Mouse (Mus musculus) limb, embryonic 14.5 days (tissue): ENCODE measurements around the gene Cradd. TPM values are rescaled to one million over a fixed set of nuclear protein-coding genes. Genes with fewer than 3 reads are reported as not detected.

Experiments
- ATAC-seq: fragments of 200-750 bp; cut with Nextera tagmentation; 2 replicates; pipeline ENCODE4 v1.8.0; 2017; ENCODE audit warnings: low read depth, moderate number of reproducible peaks, moderate TSS enrichment; ENCODE audit not compliant: low FRiP score
- DNase-seq: peaks from one replicate; pipeline ENCODE4 v3.0.0-alpha.2; 2015; ENCODE audit warnings: low spot score
- H3K27ac ChIP-seq: fragments of 300-500 bp; sonication (generic); replicated peaks from 2 replicates; pipeline ENCODE4 v1.5.1; 2014; ENCODE audit warnings: low read depth, mild to moderate bottlenecking, low read length, moderate library complexity, mixed read lengths
- H3K27me3 ChIP-seq: fragments of 300-500 bp; sonication (generic); 2 replicates; pipeline ENCODE4 v1.6.1; 2014; ENCODE audit warnings: low read length, mixed read lengths; ENCODE audit not compliant: control insufficient read depth, insufficient read depth
- H3K36me3 ChIP-seq: fragments of 300-500 bp; sonication (generic); 2 replicates; pipeline ENCODE4 v1.6.1; 2014; ENCODE audit warnings: mild to moderate bottlenecking, low read length, moderate library complexity, mixed read lengths; ENCODE audit not compliant: control insufficient read depth, insufficient read depth
- H3K4me1 ChIP-seq: fragments of 300-500 bp; sonication (generic); 2 replicates; pipeline ENCODE4 v1.6.1; 2014; ENCODE audit warnings: antibody characterized with exemption, low read length, mixed read lengths; ENCODE audit not compliant: control insufficient read depth, insufficient read depth
- H3K4me2 ChIP-seq: fragments of 300-500 bp; sonication (generic); replicated peaks from 2 replicates; pipeline ENCODE4 v1.6.1; 2014; ENCODE audit warnings: low read depth, mild to moderate bottlenecking, low read length, moderate library complexity; ENCODE audit not compliant: severe bottlenecking
- H3K4me3 ChIP-seq: fragments of 300-500 bp; sonication (generic); replicated peaks from 2 replicates; pipeline ENCODE4 v1.5.1; 2014; ENCODE audit warnings: low read length
- H3K9ac ChIP-seq: fragments of 300-500 bp; sonication (generic); 2 replicates; pipeline ENCODE4 v1.6.1; 2014; ENCODE audit warnings: mild to moderate bottlenecking, low read depth, low read length, moderate library complexity; ENCODE audit not compliant: severe bottlenecking
- H3K9me3 ChIP-seq: fragments of 300-500 bp; sonication (generic); 2 replicates; pipeline ENCODE4 v1.6.1; 2016; ENCODE audit warnings: low read length; ENCODE audit not compliant: control insufficient read depth
- POLR2A ChIP-seq: fragments of 200-500 bp; IDR thresholded peaks from 2 replicates; pipeline ENCODE4 v1.8.0; 2012; ENCODE audit warnings: inconsistent platforms, mild to moderate bottlenecking, moderate library complexity, borderline replicate concordance; ENCODE audit not compliant: insufficient read depth, insufficient read length; ENCODE audit errors: extremely low read depth
- WGBS: fragments of 180-500 bp; shearing (Covaris S2); extraction: QIAGEN DNeasy Blood & Tissue Kit; methylation state at CpG from one replicate; pipeline ENCODE4 v1.1.7; 2014; 5-methylcytosine and 5-hydroxymethylcytosine counted together
- polyA plus RNA-seq, 2 experiments: library from polyadenylated mRNA; depleted of rRNA in 1 of 2; stranded (reverse) in 1 of 2; unstranded in 1 of 2; fragments of >200 nt; fragmentation: Nextera tagmentation in 1 of 2; extraction: Ambion mirVana in 1 of 2; gene quantifications; 2 replicates each; pipeline versions ENCODE4 v1.2.1 to v1.2.3; 2012 to 2014

Cradd gene
- polyA plus RNA-seq, 2 experiments: 8.1 to 10.4 TPM

GRCm38 (mm10) chr10:95145204-95145926 lies 178.6 kb downstream of the Cradd start:
- Histone ChIP-seq H3K9ac (no peak overlapping the region), H3K9me3 (no peaks in the 10 kb centered on the region), H3K4me3 (no peak overlapping the region), H3K4me2 (no peak overlapping the region), H3K27ac (no peak overlapping the region), H3K4me1 (peaks cover 41% of the 10 kb centered on the region), H3K27me3 (no peaks in the 10 kb centered on the region), H3K36me3 (no peaks in the 10 kb centered on the region)
- no peak for ATAC-seq
- no peak for DNase-seq
- 43% methylated on average over 9 of the region's 9 CpGs for WGBS
- TF ChIP-seq POLR2A: no peak

GRCm38 (mm10) chr10:95144414-95145130 lies 179.4 kb downstream of the Cradd start:
- Histone ChIP-seq H3K27me3 (no peaks in the 10 kb centered on the region), H3K27ac (peak overlapping the region; percentile 6; the same call in 1 of the 2 replicates), H3K9me3 (no peaks in the 10 kb centered on the region), H3K4me2 (no peak overlapping the region), H3K36me3 (no peaks in the 10 kb centered on the region), H3K9ac (no peak overlapping the region), H3K4me1 (peaks cover 41% of the 10 kb centered on the region), H3K4me3 (no peak overlapping the region)
- DNase-seq (no peak), ATAC-seq (no peak)
- 43% methylated on average over 6 of the region's 6 CpGs for WGBS
- TF ChIP-seq POLR2A: no peak

- Histone ChIP-seq H3K9me3 (no peaks in the 10 kb centered on the region), H3K27ac (0 out of 2 replicates have a peak overlapping the region, but pooled peaks have one; percentile 39), H3K4me2 (no peak overlapping the region), H3K4me3 (no peak overlapping the region), H3K4me1 (peaks cover 41% of the 10 kb centered on the region), H3K27me3 (no peaks in the 10 kb centered on the region), H3K36me3 (no peaks in the 10 kb centered on the region), H3K9ac (no peak overlapping the region)
- no peak for DNase-seq
- 25% methylated on average over 2 of the region's 2 CpGs for WGBS
- no peak for TF ChIP-seq POLR2A
- no peak for ATAC-seq
Measured at GRCm38 (mm10) chr10:95143446-95144114, 180.4 kb downstream of the Cradd start.

GRCm38 (mm10) chr10:95142844-95143435 lies 181.0 kb downstream of the Cradd start:
- H3K9ac ChIP-seq: no peak overlapping the region
- 13% methylated on average over 11 of the region's 11 CpGs for WGBS
- no peaks in the 10 kb centered on the region for H3K36me3 ChIP-seq
- ATAC-seq: peak; percentile 73
- no peaks in the 10 kb centered on the region for H3K27me3 ChIP-seq
- H3K27ac ChIP-seq: 0 out of 2 replicates have a peak overlapping the region, but pooled peaks have one; percentile 39
- H3K4me1 ChIP-seq: peaks cover 41% of the 10 kb centered on the region
- no peak overlapping the region for H3K4me3 ChIP-seq
- peak; percentile 75 for DNase-seq
- H3K4me2 ChIP-seq: no peak overlapping the region
- no peaks in the 10 kb centered on the region for H3K9me3 ChIP-seq
- TF ChIP-seq POLR2A: no peak

GRCm38 (mm10) chr10:95141075-95141474 lies 182.9 kb downstream of the Cradd start:
- H3K27me3 ChIP-seq: no peaks in the 10 kb centered on the region
- H3K27ac ChIP-seq: no peak overlapping the region
- WGBS: 61% methylated on average over 3 of the region's 3 CpGs
- H3K36me3 ChIP-seq: no peaks in the 10 kb centered on the region
- no peak overlapping the region for H3K9ac ChIP-seq
- DNase-seq: no peak
- H3K4me1 ChIP-seq: peaks cover 32% of the 10 kb centered on the region
- H3K4me2 ChIP-seq: no peak overlapping the region
- no peak for ATAC-seq
- TF ChIP-seq POLR2A: no peak
- no peak overlapping the region for H3K4me3 ChIP-seq
- no peaks in the 10 kb centered on the region for H3K9me3 ChIP-seq
